Mouse (Mus musculus): ENCODE measurements at regions not wholly inside any gene's neighbourhood (a gene's known extent, or its start where the extent isn't known, plus 50 kb on each side); places are given as distances from the start of the nearest gene placed in this dataset.

DNA sequence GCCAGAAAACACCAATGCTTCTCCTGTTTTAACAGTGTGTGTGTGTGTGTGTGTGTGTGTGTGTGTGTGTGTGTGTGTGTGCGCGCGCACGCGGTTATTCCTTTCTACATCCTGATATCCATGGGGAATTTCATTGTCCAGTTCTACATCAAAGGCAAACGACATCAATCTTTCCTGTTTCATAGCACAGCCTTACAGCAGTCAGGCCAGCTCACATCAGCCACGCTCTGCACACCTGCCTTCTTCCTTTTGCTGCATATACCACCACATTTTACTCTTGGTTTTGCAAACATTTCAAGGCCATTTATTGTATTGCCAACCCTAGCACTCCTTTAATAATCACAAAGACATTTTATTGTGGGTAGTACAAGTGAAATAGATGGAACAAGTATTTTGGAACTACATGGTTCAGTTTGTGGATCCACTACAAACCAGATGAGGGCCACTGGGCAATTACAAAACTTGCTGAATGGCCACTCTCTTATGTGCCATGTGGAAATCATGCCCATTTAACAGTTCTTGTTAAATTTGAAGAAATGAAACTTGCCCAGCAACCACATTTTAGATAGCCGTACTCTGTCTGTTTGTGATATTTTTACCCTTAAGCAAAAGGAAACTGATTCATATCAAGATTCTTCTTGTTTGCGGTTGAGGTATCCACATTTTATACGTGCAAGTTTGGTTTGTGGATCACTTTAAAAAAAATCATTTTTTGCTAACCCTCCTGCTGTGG lies 70.9 kb upstream of the Trim52 start:
- TF ChIP-seq EP300 (IDR thresholded peaks at IDR 0.05; ENCODE audit: low read length) (no peak), POLR2A (IDR thresholded peaks at IDR 0.05; ENCODE audit: low read depth, low read length) (no peak), BHLHE40 (IDR thresholded peaks at IDR 0.05; ENCODE audit: low read depth, low read length) (no peak), CTCF (conservative IDR thresholded peaks at IDR 0.05 in 1 of 2, IDR thresholded peaks at IDR 0.05 in 1 of 2; ENCODE audit: low read depth in 2 of 2, low read length in 2 of 2) (no peak), RCOR1 (conservative IDR thresholded peaks at IDR 0.05; ENCODE audit: low read depth, low read length) (no peak), ZMIZ1 (IDR thresholded peaks at IDR 0.05; ENCODE audit: low read depth, low read length) (no peak), ZC3H11A (IDR thresholded peaks at IDR 0.05; ENCODE audit: low read depth, low read length) (no peak), JUN (IDR thresholded peaks at IDR 0.05; ENCODE audit: insufficient read depth, low read depth, low read length) (no peak), ZKSCAN1 (IDR thresholded peaks at IDR 0.05; ENCODE audit: borderline replicate concordance, low read depth, low read length) (no peak), USF2 (conservative IDR thresholded peaks at IDR 0.05; ENCODE audit: low read depth, low read length) (no peak), MEF2A (IDR thresholded peaks at IDR 0.05; ENCODE audit: borderline replicate concordance, low read depth, low read length) (no peak), ETS1 (conservative IDR thresholded peaks at IDR 0.05; ENCODE audit: low read depth, low read length) (no peak), USF1 (IDR thresholded peaks at IDR 0.05; ENCODE audit: low read depth, low read length) (no peak), SMC3 (IDR thresholded peaks at IDR 0.05; ENCODE audit: low read depth, low read length) (no peak)

All from CH12.LX (cell line).